Mouse (Mus musculus) spleen, adult 2 months (tissue): ENCODE data around the gene Ptprcap. TPM values are rescaled to one million over a fixed set of nuclear protein-coding genes. Genes with fewer than 3 reads are reported as not detected.
A peak's percentile ranks its signal among the peaks of the same experiment; 100 is the strongest.
"Not testable (repeated sequence)": the region's sequence is repeated elsewhere in the genome, so short reads cannot be mapped to it uniquely, and the experiment has no call there.

Source experiments
- DNase-seq, 2 experiments: peaks; one replicate each; pipeline versions ENCODE4 v3.0.0 to v3.0.0-alpha.2; 2012 to 2021; ENCODE audit warnings: low spot score in 2 of 2, low read depth in 1 of 2
- H3K27ac ChIP-seq: fragments of 200-500 bp; 2 replicates; pipeline ENCODE4 v1.5.1; 2012; ENCODE audit warnings: low read length, inconsistent platforms; ENCODE audit not compliant: insufficient read depth
- H3K27me3 ChIP-seq: fragments of 200-500 bp; 2 replicates; pipeline ENCODE4 v1.6.1; 2012; ENCODE audit warnings: mild to moderate bottlenecking, moderate library complexity, low read length, inconsistent platforms; ENCODE audit not compliant: control insufficient read depth, insufficient read depth
- H3K36me3 ChIP-seq: fragments of 200-500 bp; 2 replicates; pipeline ENCODE4 v1.6.1; 2012; ENCODE audit warnings: mild to moderate bottlenecking, low read length, inconsistent platforms; ENCODE audit not compliant: control insufficient read depth, insufficient read depth
- H3K4me1 ChIP-seq: fragments of 200-500 bp; 2 replicates; pipeline ENCODE4 v1.6.1; 2011; ENCODE audit warnings: inconsistent platforms; ENCODE audit not compliant: control insufficient read depth, insufficient read depth, insufficient read length
- H3K4me3 ChIP-seq: fragments of 200-500 bp; 2 replicates; pipeline ENCODE4 v1.5.1; 2011; ENCODE audit warnings: mild to moderate bottlenecking, inconsistent platforms; ENCODE audit not compliant: insufficient read depth, insufficient read length; ENCODE audit errors: extremely low read depth
- CTCF ChIP-seq: fragments of 200-500 bp; IDR thresholded peaks from 2 replicates; pipeline ENCODE4 v1.5.1; 2011; ENCODE audit warnings: mild to moderate bottlenecking, inconsistent platforms; ENCODE audit not compliant: insufficient read depth, insufficient read length, insufficient replicate concordance; ENCODE audit errors: extremely low read depth
- POLR2A ChIP-seq: fragments of 200-500 bp; IDR thresholded peaks from 2 replicates; pipeline ENCODE4 v1.6.1; 2011; ENCODE audit warnings: low read depth, low read length, inconsistent platforms
- WGBS: fragments of 180-500 bp; shearing (Covaris S2); methylation state at CpG from one replicate; pipeline ENCODE4 v1.1.7; 2018; 5-methylcytosine and 5-hydroxymethylcytosine counted together
- polyA plus RNA-seq: library from polyadenylated mRNA; depleted of rRNA; stranded (reverse); fragments of >200 nt; gene quantifications from 2 replicates; pipeline ENCODE4 v1.2.3, GENCODE M21; 2012

Gene Ptprcap
- polyA plus RNA-seq, 1 experiment = 631 TPM

DNA sequence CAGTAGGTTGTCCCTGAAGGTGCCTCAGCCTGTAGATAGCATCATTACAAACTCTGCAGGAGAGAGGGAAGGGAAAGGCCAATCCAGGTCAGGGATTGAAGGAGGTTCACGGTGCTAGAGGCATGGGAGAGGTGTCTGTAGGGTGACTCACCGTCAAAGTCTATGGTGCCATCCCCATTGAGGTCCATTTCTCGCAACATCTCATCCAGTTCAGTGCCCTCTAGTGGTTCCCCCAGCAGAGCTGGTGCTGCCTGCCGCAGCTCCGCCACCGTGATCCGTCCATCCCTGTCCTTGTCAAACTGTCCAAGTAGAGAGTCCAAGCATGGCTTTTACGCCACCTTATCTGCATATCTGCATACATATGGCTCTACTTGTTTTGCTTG lies 17.4 kb upstream of the Ptprcap start:
- H3K27ac ChIP-seq = peak overlapping the region; percentile 55
- not testable (repeated sequence) for H3K27me3 ChIP-seq, DNase-seq, H3K4me3 ChIP-seq
- peaks cover 26% of the 10 kb centered on the region for H3K4me1 ChIP-seq
- WGBS = 21% methylated on average over 8 of the region's 8 CpGs
- TF ChIP-seq CTCF = peak; percentile 38; the same call in 1 of the 2 replicates
- H3K36me3 ChIP-seq = peaks cover 18% of the 10 kb centered on the region

DNA sequence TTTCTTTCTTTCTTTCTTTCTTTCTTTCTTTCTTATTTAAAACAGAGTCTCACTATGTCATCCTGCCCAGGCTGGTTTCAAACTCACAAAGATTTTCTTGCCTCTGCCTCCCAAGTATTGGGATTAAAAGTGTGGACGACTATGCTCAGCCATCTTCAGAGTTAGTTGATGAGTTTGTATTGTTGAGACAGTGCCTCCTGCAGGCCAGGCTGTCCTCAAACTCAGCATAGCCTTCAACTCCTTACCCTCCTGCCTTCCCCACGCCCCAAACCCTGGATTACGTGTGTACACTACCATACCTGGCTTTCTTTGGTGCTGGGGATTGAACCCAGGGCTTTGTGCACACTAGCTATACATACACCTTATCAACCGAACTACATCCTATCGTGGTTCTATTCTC lies 16.9 kb upstream of the Ptprcap start:
- H3K27ac ChIP-seq = peak overlapping the region; percentile 19; the same call in 1 of the 2 replicates
- no peak for DNase-seq
- H3K27me3 ChIP-seq = no peaks in the 10 kb centered on the region
- H3K4me3 ChIP-seq = no peak overlapping the region
- TF ChIP-seq CTCF (no peak), POLR2A (no peak)
- peaks cover 13% of the 10 kb centered on the region for H3K36me3 ChIP-seq
- 86% methylated on average over 5 of the region's 5 CpGs for WGBS
- H3K4me1 ChIP-seq = peaks cover 26% of the 10 kb centered on the region

GRCm38 (mm10) chr19:4137913-4138312 lies 15.5 kb upstream of the Ptprcap start:
- Histone ChIP-seq H3K27ac (peak overlapping the region; percentile 65), H3K27me3 (no peaks in the 10 kb centered on the region), H3K36me3 (peaks cover 4% of the 10 kb centered on the region), H3K4me1 (peaks cover 29% of the 10 kb centered on the region), H3K4me3 (no peak overlapping the region)
- 44% methylated on average over 5 of the region's 5 CpGs for WGBS
- no peak for TF ChIP-seq CTCF
- TF ChIP-seq POLR2A = no peak
- no peak for DNase-seq

DNA sequence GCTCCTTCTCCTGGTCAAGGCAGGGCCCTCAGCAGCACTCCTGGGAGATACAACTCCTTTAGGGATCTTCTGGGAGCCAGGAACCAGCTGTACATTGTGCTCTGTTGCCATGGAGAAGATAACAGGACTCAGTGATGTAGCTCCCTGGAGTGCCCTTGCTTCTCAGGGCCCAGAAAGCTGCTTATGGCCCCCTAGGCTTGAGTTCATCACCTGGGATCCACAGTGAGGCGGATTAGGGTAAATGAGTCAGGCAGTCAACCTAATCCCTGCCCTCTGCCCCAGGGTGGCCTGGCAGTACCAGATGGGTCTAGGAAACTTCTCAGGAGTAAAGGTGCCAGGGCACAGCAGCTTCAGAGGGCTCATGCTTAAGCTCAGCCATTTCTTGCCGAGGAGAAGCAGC lies 14.0 kb upstream of the Ptprcap start, which contains the start of gene Gpr152:
TSS of gene Gpr152 (plus strand) at position 342 of the 400 bp plus-strand sequence.
- DNase-seq = no peak
- Histone ChIP-seq H3K36me3 (no peaks in the 10 kb centered on the region), H3K4me1 (peaks cover 43% of the 10 kb centered on the region), H3K4me3 (no peak within 1 kb of the TSS), H3K27ac (peak within 1 kb of the TSS; percentile 65), H3K27me3 (no peaks in the 10 kb centered on the region)
- WGBS = 91% methylated on average over 2 of the region's 2 CpGs
- TF ChIP-seq CTCF (no peak), POLR2A (no peak)

- H3K36me3 ChIP-seq = no peaks in the 10 kb centered on the region
- DNase-seq = no peak
- H3K27ac ChIP-seq = no peak overlapping the region
- no peaks in the 10 kb centered on the region for H3K27me3 ChIP-seq
- TF ChIP-seq POLR2A (no peak), CTCF (no peak)
- WGBS = 79% methylated on average over 6 of the region's 6 CpGs
- no peak overlapping the region for H3K4me3 ChIP-seq
- peaks cover 43% of the 10 kb centered on the region for H3K4me1 ChIP-seq
Measured at GRCm38 (mm10) chr19:4140147-4140546, 13.3 kb upstream of the Ptprcap start.

- Histone ChIP-seq H3K4me1 (peaks cover 54% of the 10 kb centered on the region), H3K27ac (0 out of 2 replicates have a peak overlapping the region, but pooled peaks have one; percentile 2), H3K4me3 (no peak overlapping the region), H3K36me3 (no peaks in the 10 kb centered on the region), H3K27me3 (no peaks in the 10 kb centered on the region)
- no peak for DNase-seq
- WGBS = 90% methylated on average over 18 of the region's 18 CpGs
- no peak for TF ChIP-seq CTCF
- TF ChIP-seq POLR2A = no peak
Measured at GRCm38 (mm10) chr19:4142416-4143173, 10.8 kb upstream of the Ptprcap start.

DNA sequence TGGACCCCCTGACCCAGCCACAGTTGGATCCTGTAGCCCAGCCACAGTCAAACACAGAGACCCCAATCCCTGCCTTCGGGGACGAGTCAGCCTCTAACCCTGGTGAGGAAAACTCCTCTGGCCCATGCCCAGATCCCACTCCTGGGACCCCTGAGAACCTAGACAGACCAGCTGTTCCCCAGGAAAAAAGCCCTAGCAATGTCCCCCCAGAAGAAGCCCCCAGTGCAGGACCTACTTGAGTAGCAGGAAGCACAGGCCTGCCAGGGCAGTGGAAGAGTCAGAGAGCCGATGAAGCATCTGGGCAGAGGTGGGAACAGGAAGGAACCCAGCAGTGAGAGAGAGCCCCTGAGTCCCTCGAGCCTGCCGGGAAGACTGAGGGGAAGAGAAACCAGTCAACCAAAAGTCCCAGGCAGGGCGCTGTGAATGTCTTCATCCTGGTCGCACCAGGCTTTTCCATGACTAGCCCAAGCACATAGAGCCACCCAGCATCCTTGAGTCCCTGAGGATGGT lies 9.6 kb upstream of the Ptprcap start, which contains the start of gene Cabp4:
TSS of gene Cabp4 (minus strand) at position 275 of the 510 bp plus-strand sequence.
- 41% methylated on average over 7 of the region's 7 CpGs for WGBS
- Histone ChIP-seq H3K4me3 (no peak within 1 kb of the TSS), H3K27ac (peak within 1 kb of the TSS; percentile 77), H3K27me3 (no peaks in the 10 kb centered on the region), H3K36me3 (no peaks in the 10 kb centered on the region), H3K4me1 (peaks cover 48% of the 10 kb centered on the region)
- no peak for TF ChIP-seq POLR2A
- TF ChIP-seq CTCF = no peak
- DNase-seq = no peak
